Mouse (Mus musculus): ENCODE results near the gene Tbc1d9. TPM values are rescaled to one million over a fixed set of nuclear protein-coding genes. Genes with fewer than 3 reads are reported as not detected.

The Tbc1d9 gene
- polyA plus RNA-seq, 1 experiment from 2014 or later = 0.40 TPM

GRCm38 (mm10) chr8:83227336-83227735, 62.2 kb downstream of the Tbc1d9 start:
- no peak overlapping the region for H3K27ac ChIP-seq (replicated peaks)
- 74% methylated on average over 5 of the region's 5 CpGs for WGBS (ENCODE audit: insufficient replicate concordance)
- H3K36me3 ChIP-seq (replicated peaks) = no peaks in the 10 kb centered on the region
- no peaks in the 10 kb centered on the region for H3K4me1 ChIP-seq (replicated peaks)
- no peaks in the 10 kb centered on the region for H3K27me3 ChIP-seq
- H3K4me2 ChIP-seq = no peak overlapping the region
- H3K4me3 ChIP-seq (replicated peaks) = no peak overlapping the region
- no peaks in the 10 kb centered on the region for H3K9me3 ChIP-seq (replicated peaks)
- no peak for ATAC-seq (ENCODE audit: insufficient read depth)
- H3K9ac ChIP-seq = no peak overlapping the region

DNA sequence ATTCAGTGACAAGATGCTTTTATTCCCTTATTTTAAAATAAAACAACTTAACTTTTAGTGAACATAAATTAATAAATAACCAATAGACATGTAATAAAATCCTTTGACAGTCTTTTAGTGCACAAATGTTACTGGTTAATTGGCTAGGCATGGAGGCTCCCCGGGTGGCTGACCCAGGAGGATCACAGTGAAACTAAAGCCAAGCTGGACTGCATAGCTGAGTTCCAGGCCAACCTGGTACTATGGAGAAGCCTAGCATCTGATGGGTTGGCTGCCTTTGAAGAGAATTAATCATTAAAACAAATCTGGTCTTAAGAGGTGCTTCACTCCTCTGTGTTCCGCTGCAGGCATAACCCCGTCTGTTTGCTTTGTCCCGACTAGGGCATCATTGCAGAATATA, 67.9 kb downstream of the Tbc1d9 start:
- H3K9me3 ChIP-seq (replicated peaks) = no peaks in the 10 kb centered on the region
- no peaks in the 10 kb centered on the region for H3K4me1 ChIP-seq (replicated peaks)
- no peak overlapping the region for H3K9ac ChIP-seq
- H3K27ac ChIP-seq (replicated peaks) = no peak overlapping the region
- 73% methylated on average over 4 of the region's 4 CpGs for WGBS (ENCODE audit: insufficient replicate concordance)
- H3K4me2 ChIP-seq = no peak overlapping the region
- H3K27me3 ChIP-seq = no peaks in the 10 kb centered on the region
- H3K4me3 ChIP-seq (replicated peaks) = no peak overlapping the region
- no peaks in the 10 kb centered on the region for H3K36me3 ChIP-seq (replicated peaks)
- ATAC-seq (ENCODE audit: insufficient read depth) = no peak

- Histone ChIP-seq H3K4me1 (replicated peaks) (no peaks in the 10 kb centered on the region), H3K36me3 (replicated peaks) (no peaks in the 10 kb centered on the region), H3K4me2 (no peak overlapping the region), H3K9me3 (replicated peaks) (no peaks in the 10 kb centered on the region), H3K27me3 (no peaks in the 10 kb centered on the region), H3K4me3 (replicated peaks) (no peak overlapping the region), H3K9ac (no peak overlapping the region), H3K27ac (replicated peaks) (no peak overlapping the region)
- ATAC-seq (ENCODE audit: insufficient read depth) = no peak
Measured at GRCm38 (mm10) chr8:83239341-83239740, 74.2 kb downstream of the Tbc1d9 start.

- WGBS (ENCODE audit: insufficient replicate concordance) = 44% methylated on average over 7 of the region's 7 CpGs
- no peak overlapping the region for H3K4me3 ChIP-seq (replicated peaks)
- no peak for ATAC-seq (ENCODE audit: insufficient read depth)
Measured at GRCm38 (mm10) chr8:83244151-83244550, 79.0 kb downstream of the Tbc1d9 start.

DNA sequence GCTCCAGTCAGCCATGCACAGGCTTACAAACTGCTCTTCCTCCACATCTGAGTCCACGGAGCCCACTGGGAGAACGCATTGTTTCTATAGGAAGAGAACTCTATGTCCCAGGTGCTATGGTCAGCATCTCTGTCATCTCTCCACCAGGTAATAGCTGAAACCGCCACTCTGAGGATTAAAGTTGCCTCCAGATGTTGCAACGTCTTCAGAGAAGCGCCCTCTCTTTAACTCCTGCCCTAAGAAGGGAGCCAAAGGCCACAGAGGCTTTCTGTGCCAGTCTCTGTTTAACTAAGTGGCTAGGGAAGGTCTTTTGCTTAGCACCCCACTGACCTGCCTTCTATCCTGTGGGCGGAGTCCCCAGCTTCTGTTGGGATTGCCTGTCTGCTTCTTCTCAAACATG, 85.7 kb downstream of the Tbc1d9 start:
- Histone ChIP-seq H3K36me3 (replicated peaks) (no peaks in the 10 kb centered on the region), H3K9me3 (replicated peaks) (no peaks in the 10 kb centered on the region), H3K9ac (no peak overlapping the region), H3K4me3 (replicated peaks) (no peak overlapping the region), H3K27me3 (no peaks in the 10 kb centered on the region), H3K4me1 (replicated peaks) (no peaks in the 10 kb centered on the region), H3K4me2 (no peak overlapping the region), H3K27ac (replicated peaks) (no peak overlapping the region)
- 68% methylated on average over 6 of the region's 6 CpGs for WGBS (ENCODE audit: insufficient replicate concordance)
- ATAC-seq (ENCODE audit: insufficient read depth) = no peak

More at GRCm38 (mm10) chr8:83244151-83244550, 79.0 kb downstream of the Tbc1d9 start:
- Histone ChIP-seq H3K9ac (no peak overlapping the region), H3K9me3 (replicated peaks) (no peaks in the 10 kb centered on the region), H3K27me3 (no peaks in the 10 kb centered on the region), H3K4me2 (no peak overlapping the region), H3K36me3 (replicated peaks) (no peaks in the 10 kb centered on the region), H3K27ac (replicated peaks) (no peak overlapping the region), H3K4me1 (replicated peaks) (no peaks in the 10 kb centered on the region)

- Histone ChIP-seq H3K9ac (no peak overlapping the region), H3K4me1 (replicated peaks) (no peaks in the 10 kb centered on the region), H3K4me3 (replicated peaks) (no peak overlapping the region), H3K27ac (replicated peaks) (no peak overlapping the region), H3K9me3 (replicated peaks) (no peaks in the 10 kb centered on the region), H3K27me3 (no peaks in the 10 kb centered on the region), H3K36me3 (replicated peaks) (no peaks in the 10 kb centered on the region), H3K4me2 (no peak overlapping the region)
- 73% methylated on average over 14 of the region's 14 CpGs for WGBS (ENCODE audit: insufficient replicate concordance)
- no peak for ATAC-seq (ENCODE audit: insufficient read depth)
Measured at GRCm38 (mm10) chr8:83251362-83252246, 86.5 kb downstream of the Tbc1d9 start.

DNA sequence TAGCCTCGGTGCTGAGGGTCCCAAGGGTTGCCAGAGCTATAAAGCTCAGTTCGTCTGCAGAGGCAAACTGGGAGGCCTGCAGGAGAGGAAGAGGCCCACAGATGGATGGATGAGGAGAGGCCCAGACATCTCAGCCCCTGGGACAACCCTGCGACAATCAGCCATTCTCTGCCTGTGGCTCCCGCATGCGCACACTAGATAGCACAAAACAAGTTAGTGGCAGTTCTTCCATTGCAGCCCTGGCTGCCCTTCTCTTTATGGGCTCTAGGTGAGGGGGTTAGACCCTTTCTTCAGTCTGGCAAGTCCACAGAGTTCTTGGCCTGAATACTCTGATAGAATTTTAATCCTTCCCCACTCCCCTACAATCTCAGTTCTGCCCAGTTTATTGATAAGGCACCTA, 87.6 kb downstream of the Tbc1d9 start:
- Histone ChIP-seq H3K9ac (no peak overlapping the region), H3K4me1 (replicated peaks) (no peaks in the 10 kb centered on the region), H3K36me3 (replicated peaks) (no peaks in the 10 kb centered on the region), H3K9me3 (replicated peaks) (no peaks in the 10 kb centered on the region), H3K4me2 (no peak overlapping the region), H3K4me3 (replicated peaks) (no peak overlapping the region), H3K27ac (replicated peaks) (no peak overlapping the region), H3K27me3 (no peaks in the 10 kb centered on the region)
- ATAC-seq (ENCODE audit: insufficient read depth) = no peak
- WGBS (ENCODE audit: insufficient replicate concordance) = 47% methylated on average over 5 of the region's 5 CpGs

- ATAC-seq (ENCODE audit: insufficient read depth) = no peak
- H3K9me3 ChIP-seq (replicated peaks) = no peaks in the 10 kb centered on the region
- 61% methylated on average over 5 of the region's 5 CpGs for WGBS (ENCODE audit: insufficient replicate concordance)
- H3K27ac ChIP-seq (replicated peaks) = no peak overlapping the region
- H3K9ac ChIP-seq = no peak overlapping the region
- H3K36me3 ChIP-seq (replicated peaks) = no peaks in the 10 kb centered on the region
- H3K4me3 ChIP-seq (replicated peaks) = no peak overlapping the region
- H3K27me3 ChIP-seq = no peaks in the 10 kb centered on the region
- H3K4me1 ChIP-seq (replicated peaks) = no peaks in the 10 kb centered on the region
- no peak overlapping the region for H3K4me2 ChIP-seq
Measured at GRCm38 (mm10) chr8:83257631-83258030, 92.5 kb downstream of the Tbc1d9 start.

- 59% methylated on average over 16 of the region's 16 CpGs for WGBS (ENCODE audit: insufficient replicate concordance)
- H3K4me1 ChIP-seq (replicated peaks) = no peaks in the 10 kb centered on the region
- H3K4me2 ChIP-seq = no peak overlapping the region
- H3K36me3 ChIP-seq (replicated peaks) = no peaks in the 10 kb centered on the region
- no peak overlapping the region for H3K9ac ChIP-seq
- no peaks in the 10 kb centered on the region for H3K9me3 ChIP-seq (replicated peaks)
- ATAC-seq (ENCODE audit: insufficient read depth) = peak; percentile 69; the same call in 1 of the 2 replicates
- H3K27me3 ChIP-seq = no peaks in the 10 kb centered on the region
- no peak overlapping the region for H3K27ac ChIP-seq (replicated peaks)
- H3K4me3 ChIP-seq (replicated peaks) = no peak overlapping the region
Measured at GRCm38 (mm10) chr8:83260418-83261215, 95.5 kb downstream of the Tbc1d9 start.

GRCm38 (mm10) chr8:83271172-83271571, 106.0 kb downstream of the Tbc1d9 start:
- no peak overlapping the region for H3K4me2 ChIP-seq
- no peak overlapping the region for H3K27ac ChIP-seq (replicated peaks)
- 79% methylated on average over 14 of the region's 14 CpGs for WGBS (ENCODE audit: insufficient replicate concordance)
- no peak overlapping the region for H3K4me3 ChIP-seq (replicated peaks)
- no peaks in the 10 kb centered on the region for H3K36me3 ChIP-seq (replicated peaks)
- no peaks in the 10 kb centered on the region for H3K27me3 ChIP-seq
- H3K4me1 ChIP-seq (replicated peaks) = no peaks in the 10 kb centered on the region
- H3K9me3 ChIP-seq (replicated peaks) = no peaks in the 10 kb centered on the region
- ATAC-seq (ENCODE audit: insufficient read depth) = no peak
- H3K9ac ChIP-seq = no peak overlapping the region

GRCm38 (mm10) chr8:83272464-83272863, 107.3 kb downstream of the Tbc1d9 start:
- Histone ChIP-seq H3K4me1 (replicated peaks) (no peaks in the 10 kb centered on the region), H3K9ac (no peak overlapping the region), H3K27me3 (no peaks in the 10 kb centered on the region), H3K36me3 (replicated peaks) (no peaks in the 10 kb centered on the region), H3K4me2 (no peak overlapping the region), H3K27ac (replicated peaks) (no peak overlapping the region), H3K9me3 (replicated peaks) (no peaks in the 10 kb centered on the region), H3K4me3 (replicated peaks) (no peak overlapping the region)
- no peak for ATAC-seq (ENCODE audit: insufficient read depth)
- WGBS (ENCODE audit: insufficient replicate concordance) = 70% methylated on average over 10 of the region's 10 CpGs

Data from liver, embryonic 15.5 days (tissue).